Mouse (Mus musculus): ENCODE measurements at regions not wholly inside any gene's neighbourhood (a gene's known extent, or its start where the extent isn't known, plus 50 kb on each side); places are given as distances from the start of the nearest gene placed in this dataset.
A peak's percentile ranks its signal among the peaks of the same experiment; 100 is the strongest.
"Not testable (repeated sequence)": the region's sequence is repeated elsewhere in the genome, so short reads cannot be mapped to it uniquely, and the experiment has no call there.

- 75% methylated on average over 5 of the region's 5 CpGs for WGBS
- Histone ChIP-seq H3K36me3 (ENCODE audit: control insufficient read depth, insufficient read depth, low read length) (no peaks in the 10 kb centered on the region), H3K27ac (ENCODE audit: insufficient read depth, low read length) (peak overlapping the region; percentile 19; the same call in 1 of the 2 replicates), H3K4me3 (ENCODE audit: extremely low read depth, insufficient read depth, insufficient read length) (no peak overlapping the region), H3K27me3 (ENCODE audit: control insufficient read depth, insufficient read depth, low read length) (no peaks in the 10 kb centered on the region), H3K4me1 (ENCODE audit: control insufficient read depth, insufficient read depth, insufficient read length) (peaks cover 21% of the 10 kb centered on the region)
- no peak for DNase-seq (ENCODE audit: low read depth in 1 of 2, low spot score in 2 of 2)
- no peak for TF ChIP-seq POLR2A (IDR thresholded peaks at IDR 0.05; ENCODE audit: low read depth, low read length)
- TF ChIP-seq CTCF (IDR thresholded peaks at IDR 0.05; ENCODE audit: extremely low read depth, insufficient read depth, insufficient read length, insufficient replicate concordance): no peak
These were observed 58.8 kb upstream of the Atxn1 start for GRCm38 (mm10) chr13:46023630-46024041.

GRCm38 (mm10) chr13:46023187-46023586 lies 58.4 kb upstream of the Atxn1 start:
- TF ChIP-seq POLR2A (IDR thresholded peaks at IDR 0.05; ENCODE audit: low read depth, low read length): no peak
- no peak for TF ChIP-seq CTCF (IDR thresholded peaks at IDR 0.05; ENCODE audit: extremely low read depth, insufficient read depth, insufficient read length, insufficient replicate concordance)
- H3K27ac ChIP-seq (ENCODE audit: insufficient read depth, low read length): peak overlapping the region; percentile 19
- no peaks in the 10 kb centered on the region for H3K36me3 ChIP-seq (ENCODE audit: control insufficient read depth, insufficient read depth, low read length)
- H3K4me3 ChIP-seq (ENCODE audit: extremely low read depth, insufficient read depth, insufficient read length): no peak overlapping the region
- DNase-seq (ENCODE audit: low read depth in 1 of 2, low spot score in 2 of 2): no peak
- H3K4me1 ChIP-seq (ENCODE audit: control insufficient read depth, insufficient read depth, insufficient read length): peaks cover 21% of the 10 kb centered on the region
- H3K27me3 ChIP-seq (ENCODE audit: control insufficient read depth, insufficient read depth, low read length): no peaks in the 10 kb centered on the region
- whole genome bisulfite sequencing: 41% methylated on average over 5 of the region's 5 CpGs

GRCm38 (mm10) chr13:46020945-46021835 lies 56.4 kb upstream of the Atxn1 start:
- TF ChIP-seq POLR2A (IDR thresholded peaks at IDR 0.05; ENCODE audit: low read depth, low read length) (no peak), CTCF (IDR thresholded peaks at IDR 0.05; ENCODE audit: extremely low read depth, insufficient read depth, insufficient read length, insufficient replicate concordance) (no peak)
- H3K27ac ChIP-seq (ENCODE audit: insufficient read depth, low read length): peak overlapping the region; percentile 70

GRCm38 (mm10) chr13:46019431-46020166 lies 54.8 kb upstream of the Atxn1 start:
- Histone ChIP-seq H3K27ac (ENCODE audit: insufficient read depth, low read length) (no peak overlapping the region), H3K36me3 (ENCODE audit: control insufficient read depth, insufficient read depth, low read length) (no peaks in the 10 kb centered on the region), H3K27me3 (ENCODE audit: control insufficient read depth, insufficient read depth, low read length) (no peaks in the 10 kb centered on the region), H3K4me1 (ENCODE audit: control insufficient read depth, insufficient read depth, insufficient read length) (peaks cover 21% of the 10 kb centered on the region), H3K4me3 (ENCODE audit: extremely low read depth, insufficient read depth, insufficient read length) (no peak overlapping the region)
- no peak for TF ChIP-seq CTCF (IDR thresholded peaks at IDR 0.05; ENCODE audit: extremely low read depth, insufficient read depth, insufficient read length, insufficient replicate concordance)
- TF ChIP-seq POLR2A (IDR thresholded peaks at IDR 0.05; ENCODE audit: low read depth, low read length): no peak
- DNase-seq (ENCODE audit: low read depth in 1 of 2, low spot score in 2 of 2): no peak
- WGBS: 67% methylated on average over 9 of the region's 9 CpGs

More at GRCm38 (mm10) chr13:46020945-46021835, 56.4 kb upstream of the Atxn1 start:
- DNase-seq (ENCODE audit: low read depth in 1 of 2, low spot score in 2 of 2): no peak
- Histone ChIP-seq H3K4me3 (ENCODE audit: extremely low read depth, insufficient read depth, insufficient read length) (no peak overlapping the region), H3K27me3 (ENCODE audit: control insufficient read depth, insufficient read depth, low read length) (no peaks in the 10 kb centered on the region), H3K4me1 (ENCODE audit: control insufficient read depth, insufficient read depth, insufficient read length) (peaks cover 21% of the 10 kb centered on the region), H3K36me3 (ENCODE audit: control insufficient read depth, insufficient read depth, low read length) (no peaks in the 10 kb centered on the region)
- 64% methylated on average over 6 of the region's 6 CpGs for WGBS

GRCm38 (mm10) chr13:46018903-46019430 lies 54.2 kb upstream of the Atxn1 start:
- 81% methylated on average over 13 of the region's 13 CpGs for WGBS
- Histone ChIP-seq H3K36me3 (ENCODE audit: control insufficient read depth, insufficient read depth, low read length) (no peaks in the 10 kb centered on the region), H3K27me3 (ENCODE audit: control insufficient read depth, insufficient read depth, low read length) (no peaks in the 10 kb centered on the region), H3K4me1 (ENCODE audit: control insufficient read depth, insufficient read depth, insufficient read length) (peaks cover 21% of the 10 kb centered on the region), H3K27ac (ENCODE audit: insufficient read depth, low read length) (no peak overlapping the region), H3K4me3 (ENCODE audit: extremely low read depth, insufficient read depth, insufficient read length) (no peak overlapping the region)
- DNase-seq (ENCODE audit: low read depth in 1 of 2, low spot score in 2 of 2): no peak
- TF ChIP-seq POLR2A (IDR thresholded peaks at IDR 0.05; ENCODE audit: low read depth, low read length): no peak
- no peak for TF ChIP-seq CTCF (IDR thresholded peaks at IDR 0.05; ENCODE audit: extremely low read depth, insufficient read depth, insufficient read length, insufficient replicate concordance)

- Histone ChIP-seq H3K36me3 (ENCODE audit: control insufficient read depth, insufficient read depth, low read length) (no peaks in the 10 kb centered on the region), H3K27me3 (ENCODE audit: control insufficient read depth, insufficient read depth, low read length) (no peaks in the 10 kb centered on the region), H3K4me3 (ENCODE audit: extremely low read depth, insufficient read depth, insufficient read length) (no peak overlapping the region), H3K4me1 (ENCODE audit: control insufficient read depth, insufficient read depth, insufficient read length) (peaks cover 11% of the 10 kb centered on the region), H3K27ac (ENCODE audit: insufficient read depth, low read length) (no peak overlapping the region)
- DNase-seq (ENCODE audit: low read depth in 1 of 2, low spot score in 2 of 2): no peak
- TF ChIP-seq CTCF (IDR thresholded peaks at IDR 0.05; ENCODE audit: extremely low read depth, insufficient read depth, insufficient read length, insufficient replicate concordance): no peak
- no peak for TF ChIP-seq POLR2A (IDR thresholded peaks at IDR 0.05; ENCODE audit: low read depth, low read length)
- WGBS: 89% methylated on average over 5 of the region's 5 CpGs
These were observed 52.9 kb upstream of the Atxn1 start for GRCm38 (mm10) chr13:46017742-46018141.

- not testable (repeated sequence) for DNase-seq (ENCODE audit: low read depth in 1 of 2, low spot score in 2 of 2); H3K36me3 ChIP-seq (ENCODE audit: control insufficient read depth, insufficient read depth, low read length); H3K27ac ChIP-seq (ENCODE audit: insufficient read depth, low read length); H3K27me3 ChIP-seq (ENCODE audit: control insufficient read depth, insufficient read depth, low read length); H3K4me1 ChIP-seq (ENCODE audit: control insufficient read depth, insufficient read depth, insufficient read length); H3K4me3 ChIP-seq (ENCODE audit: extremely low read depth, insufficient read depth, insufficient read length)
- WGBS: 81% methylated on average over 2 of the region's 2 CpGs
These were observed 52.2 kb upstream of the Atxn1 start for GRCm38 (mm10) chr13:46017011-46017410.

Measured in spleen, adult 2 months (tissue).